Mouse (Mus musculus): Measurements from ENCODE around the gene Fam205a1. TPM values are rescaled to one million over a fixed set of nuclear protein-coding genes. Genes with fewer than 3 reads are reported as not detected.
"Not testable (repeated sequence)": the region's sequence is repeated elsewhere in the genome, so short reads cannot be mapped to it uniquely, and the experiment has no call there.

The Fam205a1 gene
- polyA plus RNA-seq (2015; fragmentation: Nextera tagmentation; extraction: Ambion mirVana), result 0.05 TPM in 1 of 2 replicates, not detected in the other

GRCm38 (mm10) chr4:42853788-42854187, at the start of gene Fam205a1:
Gene Fam205a1, minus strand, starts transcription at chr4:42853888.
- H3K4me3 ChIP-seq; ATAC-seq (ENCODE audit: low FRiP score); H3K4me1 ChIP-seq (replicated peaks); H3K27ac ChIP-seq; H3K9ac ChIP-seq; H3K4me2 ChIP-seq; H3K36me3 ChIP-seq; H3K27me3 ChIP-seq; H3K9me3 ChIP-seq: not testable (repeated sequence)
- 89% methylated on average over 1 of the region's 1 CpGs for WGBS

- no peak overlapping the region for H3K4me3 ChIP-seq
- WGBS, result 91% methylated on average over 5 of the region's 5 CpGs
- H3K4me2 ChIP-seq, result no peak overlapping the region
- ATAC-seq (ENCODE audit: low FRiP score), result no peak
- no peaks in the 10 kb centered on the region for H3K36me3 ChIP-seq
- peaks cover 4% of the 10 kb centered on the region; the same call in 1 of the 2 replicates for H3K27me3 ChIP-seq
- H3K4me1 ChIP-seq (replicated peaks), result no peaks in the 10 kb centered on the region
- H3K9me3 ChIP-seq, result no peaks in the 10 kb centered on the region
- H3K9ac ChIP-seq, result no peak overlapping the region
- H3K27ac ChIP-seq, result no peak overlapping the region
Observed at GRCm38 (mm10) chr4:42902730-42903129, 49.0 kb upstream of the Fam205a1 start.

GRCm38 (mm10) chr4:42902174-42902573, 48.5 kb upstream of the Fam205a1 start:
- ATAC-seq (ENCODE audit: low FRiP score), result no peak
- Histone ChIP-seq H3K9me3 (no peaks in the 10 kb centered on the region), H3K4me2 (no peak overlapping the region), H3K27ac (no peak overlapping the region), H3K4me3 (no peak overlapping the region), H3K27me3 (peaks cover 4% of the 10 kb centered on the region; the same call in 1 of the 2 replicates), H3K9ac (no peak overlapping the region), H3K36me3 (no peaks in the 10 kb centered on the region), H3K4me1 (replicated peaks) (no peaks in the 10 kb centered on the region)
- 66% methylated on average over 9 of the region's 9 CpGs for WGBS

GRCm38 (mm10) chr4:42900878-42901277, 47.2 kb upstream of the Fam205a1 start:
- Histone ChIP-seq H3K27me3 (peaks cover 4% of the 10 kb centered on the region; the same call in 1 of the 2 replicates), H3K9ac (no peak overlapping the region), H3K9me3 (no peaks in the 10 kb centered on the region), H3K4me1 (replicated peaks) (no peaks in the 10 kb centered on the region), H3K36me3 (no peaks in the 10 kb centered on the region), H3K4me2 (no peak overlapping the region), H3K27ac (no peak overlapping the region), H3K4me3 (no peak overlapping the region)
- no peak for ATAC-seq (ENCODE audit: low FRiP score)
- WGBS, result 63% methylated on average over 5 of the region's 5 CpGs

- Histone ChIP-seq H3K9ac (no peak overlapping the region), H3K27ac (no peak overlapping the region), H3K36me3 (no peaks in the 10 kb centered on the region), H3K4me3 (no peak overlapping the region), H3K9me3 (no peaks in the 10 kb centered on the region), H3K27me3 (peaks cover 4% of the 10 kb centered on the region; the same call in 1 of the 2 replicates), H3K4me1 (replicated peaks) (no peaks in the 10 kb centered on the region), H3K4me2 (no peak overlapping the region)
- no peak for ATAC-seq (ENCODE audit: low FRiP score)
- WGBS, result 26% methylated on average over 3 of the region's 3 CpGs
Observed at GRCm38 (mm10) chr4:42898914-42899313, 45.2 kb upstream of the Fam205a1 start.

- Histone ChIP-seq H3K9ac (no peak overlapping the region), H3K4me3 (no peak overlapping the region), H3K9me3 (no peaks in the 10 kb centered on the region), H3K27ac (no peak overlapping the region), H3K27me3 (no peaks in the 10 kb centered on the region), H3K4me1 (replicated peaks) (no peaks in the 10 kb centered on the region), H3K4me2 (no peak overlapping the region), H3K36me3 (no peaks in the 10 kb centered on the region)
- no peak for ATAC-seq (ENCODE audit: low FRiP score)
- 38% methylated on average over 7 of the region's 7 CpGs for WGBS
Observed at GRCm38 (mm10) chr4:42895118-42895517, 41.4 kb upstream of the Fam205a1 start.

GRCm38 (mm10) chr4:42891176-42891575, 37.5 kb upstream of the Fam205a1 start:
- ATAC-seq (ENCODE audit: low FRiP score), result no peak
- 69% methylated on average over 7 of the region's 7 CpGs for WGBS
- no peak overlapping the region for H3K27ac ChIP-seq
- H3K9ac ChIP-seq, result no peak overlapping the region
- no peaks in the 10 kb centered on the region for H3K36me3 ChIP-seq
- no peak overlapping the region for H3K4me3 ChIP-seq
- H3K27me3 ChIP-seq, result no peaks in the 10 kb centered on the region
- no peak overlapping the region for H3K4me2 ChIP-seq
- H3K9me3 ChIP-seq, result no peaks in the 10 kb centered on the region
- no peaks in the 10 kb centered on the region for H3K4me1 ChIP-seq (replicated peaks)

- no peak overlapping the region for H3K27ac ChIP-seq
- no peak for ATAC-seq (ENCODE audit: low FRiP score)
- 93% methylated on average over 6 of the region's 6 CpGs for WGBS
- no peak overlapping the region for H3K9ac ChIP-seq
- no peaks in the 10 kb centered on the region for H3K4me1 ChIP-seq (replicated peaks)
- H3K9me3 ChIP-seq, result no peaks in the 10 kb centered on the region
- H3K36me3 ChIP-seq, result no peaks in the 10 kb centered on the region
- no peak overlapping the region for H3K4me3 ChIP-seq
- H3K4me2 ChIP-seq, result no peak overlapping the region
- no peaks in the 10 kb centered on the region for H3K27me3 ChIP-seq
Observed at GRCm38 (mm10) chr4:42888806-42889205, 35.1 kb upstream of the Fam205a1 start.

- no peak overlapping the region for H3K27ac ChIP-seq
- H3K4me3 ChIP-seq, result no peak overlapping the region
- no peaks in the 10 kb centered on the region for H3K36me3 ChIP-seq
- H3K27me3 ChIP-seq, result no peaks in the 10 kb centered on the region
- no peak overlapping the region for H3K4me2 ChIP-seq
- ATAC-seq (ENCODE audit: low FRiP score), result no peak
- WGBS, result 94% methylated on average over 6 of the region's 6 CpGs
- H3K9me3 ChIP-seq, result no peaks in the 10 kb centered on the region
- no peaks in the 10 kb centered on the region for H3K4me1 ChIP-seq (replicated peaks)
- no peak overlapping the region for H3K9ac ChIP-seq
Observed at GRCm38 (mm10) chr4:42886926-42887325, 33.2 kb upstream of the Fam205a1 start.

- peaks cover 7% of the 10 kb centered on the region; the same call in 1 of the 2 replicates for H3K4me1 ChIP-seq (replicated peaks)
- H3K4me2 ChIP-seq, result no peak overlapping the region
- H3K36me3 ChIP-seq, result no peaks in the 10 kb centered on the region
- no peaks in the 10 kb centered on the region for H3K9me3 ChIP-seq
- 59% methylated on average over 1 of the region's 1 CpGs for WGBS
- no peak for ATAC-seq (ENCODE audit: low FRiP score)
- H3K27me3 ChIP-seq, result no peaks in the 10 kb centered on the region
- H3K27ac ChIP-seq, result peak overlapping the region; percentile 19; the same call in 1 of the 2 replicates
- no peak overlapping the region for H3K4me3 ChIP-seq
- no peak overlapping the region for H3K9ac ChIP-seq
Observed at GRCm38 (mm10) chr4:42880677-42880948, 26.9 kb upstream of the Fam205a1 start.

GRCm38 (mm10) chr4:42879829-42880676, 26.4 kb upstream of the Fam205a1 start:
- H3K9ac ChIP-seq, result peak overlapping the region; percentile 39; the same call in 1 of the 2 replicates
- H3K9me3 ChIP-seq, result no peaks in the 10 kb centered on the region
- H3K27ac ChIP-seq, result peak overlapping the region; percentile 19; the same call in 1 of the 2 replicates
- H3K4me1 ChIP-seq (replicated peaks), result peaks cover 7% of the 10 kb centered on the region; the same call in 1 of the 2 replicates
- H3K27me3 ChIP-seq, result no peaks in the 10 kb centered on the region
- no peak overlapping the region for H3K4me3 ChIP-seq
- ATAC-seq (ENCODE audit: low FRiP score), result no peak
- WGBS, result 77% methylated on average over 16 of the region's 16 CpGs
- no peak overlapping the region for H3K4me2 ChIP-seq
- no peaks in the 10 kb centered on the region for H3K36me3 ChIP-seq

- Histone ChIP-seq H3K9ac (no peak overlapping the region), H3K4me2 (no peak overlapping the region), H3K27ac (no peak overlapping the region), H3K4me1 (replicated peaks) (peaks cover 7% of the 10 kb centered on the region; the same call in 1 of the 2 replicates), H3K9me3 (no peaks in the 10 kb centered on the region), H3K36me3 (no peaks in the 10 kb centered on the region), H3K4me3 (no peak overlapping the region), H3K27me3 (no peaks in the 10 kb centered on the region)
- WGBS, result 79% methylated on average over 2 of the region's 2 CpGs
- ATAC-seq (ENCODE audit: low FRiP score), result no peak
Observed at GRCm38 (mm10) chr4:42877657-42878056, 24.0 kb upstream of the Fam205a1 start.
